Mouse (Mus musculus) monocyte, adult 2 months (primary cell): ENCODE results near the gene Gm20683.

Source experiments
- DNase-seq, 2 experiments: peaks; one replicate each; pipeline ENCODE4 v3.0.0; 2022; ENCODE audit warnings: low spot score in 2 of 2, low read depth in 1 of 2

The Gm20683 gene

GRCm38 (mm10) chr17:25842509-25842908 lies 946 bp upstream of the Gm20683 start:
- DNase-seq: no peak

- DNase-seq: no peak
Measured at GRCm38 (mm10) chr17:25840519-25840918, 1.0 kb downstream of the Gm20683 start.

- DNase-seq: no peak
Measured at GRCm38 (mm10) chr17:25839455-25840235, 1.9 kb downstream of the Gm20683 start.

- DNase-seq: no peak
Measured at GRCm38 (mm10) chr17:25838904-25839303, 2.7 kb downstream of the Gm20683 start.

- DNase-seq: no peak
Measured at GRCm38 (mm10) chr17:25837533-25837932, 4.0 kb downstream of the Gm20683 start.

GRCm38 (mm10) chr17:25837076-25837410 lies 4.5 kb downstream of the Gm20683 start, which contains the start of gene Rhbdl1:
Gene Rhbdl1, minus strand, starts transcription at chr17:25837295.
- DNase-seq: no peak

- DNase-seq: no peak
Measured at GRCm38 (mm10) chr17:25836397-25837075, 5.0 kb downstream of the Gm20683 start.

GRCm38 (mm10) chr17:25835816-25836215 lies 5.7 kb downstream of the Gm20683 start:
- no peak for DNase-seq

- DNase-seq: no peak
Measured at GRCm38 (mm10) chr17:25835301-25835700, 6.3 kb downstream of the Gm20683 start.

GRCm38 (mm10) chr17:25834595-25835222 lies 6.9 kb downstream of the Gm20683 start:
- no peak for DNase-seq

- DNase-seq: no peak
Measured at GRCm38 (mm10) chr17:25833961-25834594, 7.5 kb downstream of the Gm20683 start.

- DNase-seq: peak in 1 of 2 experiments; percentile 65
Measured at GRCm38 (mm10) chr17:25833291-25833663, 8.3 kb downstream of the Gm20683 start, which contains the start of gene Stub1. Gene Stub1, minus strand, starts transcription at chr17:25833404.

GRCm38 (mm10) chr17:25832436-25833290 lies 8.9 kb downstream of the Gm20683 start:
- DNase-seq: peak; percentile 94 to 98

- DNase-seq: no peak
Measured at GRCm38 (mm10) chr17:25831451-25832281, 9.9 kb downstream of the Gm20683 start.

GRCm38 (mm10) chr17:25830806-25831431 lies 10.6 kb downstream of the Gm20683 start:
- no peak for DNase-seq

- DNase-seq: no peak
Measured at GRCm38 (mm10) chr17:25830200-25830753, 11.3 kb downstream of the Gm20683 start.

- DNase-seq: no peak
Measured at GRCm38 (mm10) chr17:25829558-25830017, 12.0 kb downstream of the Gm20683 start.

- DNase-seq: no peak
Measured at GRCm38 (mm10) chr17:25828712-25829557, 12.6 kb downstream of the Gm20683 start, which contains the start of gene Jmjd8. Gene Jmjd8, plus strand, starts transcription at chr17:25828867.
